Mouse (Mus musculus): Measurements from ENCODE around the gene Optc. TPM values are rescaled to one million over a fixed set of nuclear protein-coding genes. Genes with fewer than 3 reads are reported as not detected.

Gene Optc
- polyA plus RNA-seq (2016; fragmentation: Nextera tagmentation; extraction: Ambion mirVana), result 2.0 and 4.0 TPM in 2 replicates

GRCm38 (mm10) chr1:133907949-133908658, at the start of gene Optc:
Gene Optc, minus strand, starts transcription at chr1:133907999.
- Histone ChIP-seq H3K4me1 (peaks cover 31% of the 10 kb centered on the region), H3K9ac (peak within 1 kb of the TSS; percentile 60), H3K4me3 (peak within 1 kb of the TSS; percentile 40), H3K9me3 (replicated peaks) (no peaks in the 10 kb centered on the region), H3K4me2 (replicated peaks) (peak within 1 kb of the TSS; percentile 81), H3K27me3 (peaks cover 10% of the 10 kb centered on the region), H3K27ac (peak within 1 kb of the TSS; percentile 60), H3K36me3 (no peaks in the 10 kb centered on the region)
- 1% methylated on average over 29 of the region's 30 CpGs for WGBS
- ATAC-seq (ENCODE audit: low FRiP score), result peak; percentile 88

- no peaks in the 10 kb centered on the region for H3K27me3 ChIP-seq
- H3K4me3 ChIP-seq, result no peak overlapping the region
- H3K4me1 ChIP-seq, result peaks cover 9% of the 10 kb centered on the region; the same call in 1 of the 2 replicates
- ATAC-seq (ENCODE audit: low FRiP score), result no peak
- no peak overlapping the region for H3K9ac ChIP-seq
- no peaks in the 10 kb centered on the region for H3K9me3 ChIP-seq (replicated peaks)
- no peaks in the 10 kb centered on the region for H3K36me3 ChIP-seq
- 62% methylated on average over 2 of the region's 2 CpGs for WGBS
- H3K4me2 ChIP-seq (replicated peaks), result no peak overlapping the region
- H3K27ac ChIP-seq, result no peak overlapping the region
These were observed 46.2 kb upstream of the Optc start for GRCm38 (mm10) chr1:133954009-133954408.

- Histone ChIP-seq H3K4me1 (peaks cover 9% of the 10 kb centered on the region; the same call in 1 of the 2 replicates), H3K27ac (no peak overlapping the region; the same call in 1 of the 2 replicates), H3K9ac (no peak overlapping the region; the same call in 1 of the 2 replicates), H3K36me3 (no peaks in the 10 kb centered on the region), H3K9me3 (replicated peaks) (no peaks in the 10 kb centered on the region), H3K4me3 (no peak overlapping the region), H3K27me3 (no peaks in the 10 kb centered on the region), H3K4me2 (replicated peaks) (no peak overlapping the region)
- WGBS, result 50% methylated on average over 9 of the region's 9 CpGs
- no peak for ATAC-seq (ENCODE audit: low FRiP score)
These were observed 45.5 kb upstream of the Optc start for GRCm38 (mm10) chr1:133953261-133953742.

- no peak overlapping the region for H3K27ac ChIP-seq
- no peak overlapping the region for H3K4me2 ChIP-seq (replicated peaks)
- no peak overlapping the region for H3K9ac ChIP-seq
- 63% methylated on average over 6 of the region's 6 CpGs for WGBS
- no peak for ATAC-seq (ENCODE audit: low FRiP score)
- H3K36me3 ChIP-seq, result no peaks in the 10 kb centered on the region
- no peaks in the 10 kb centered on the region for H3K27me3 ChIP-seq
- no peak overlapping the region for H3K4me3 ChIP-seq
- H3K4me1 ChIP-seq, result peaks cover 9% of the 10 kb centered on the region; the same call in 1 of the 2 replicates
- no peaks in the 10 kb centered on the region for H3K9me3 ChIP-seq (replicated peaks)
These were observed 43.8 kb upstream of the Optc start for GRCm38 (mm10) chr1:133951598-133951997.

- H3K4me2 ChIP-seq (replicated peaks), result no peak overlapping the region
- 74% methylated on average over 7 of the region's 7 CpGs for WGBS
- H3K27me3 ChIP-seq, result no peaks in the 10 kb centered on the region
- no peak overlapping the region for H3K4me3 ChIP-seq
- H3K4me1 ChIP-seq, result peaks cover 9% of the 10 kb centered on the region; the same call in 1 of the 2 replicates
- no peaks in the 10 kb centered on the region for H3K36me3 ChIP-seq
- H3K9me3 ChIP-seq (replicated peaks), result no peaks in the 10 kb centered on the region
- no peak for ATAC-seq (ENCODE audit: low FRiP score)
- no peak overlapping the region for H3K9ac ChIP-seq
- H3K27ac ChIP-seq, result no peak overlapping the region
These were observed 42.4 kb upstream of the Optc start for GRCm38 (mm10) chr1:133950061-133950782.

GRCm38 (mm10) chr1:133945106-133945505, 37.3 kb upstream of the Optc start:
- 88% methylated on average over 3 of the region's 3 CpGs for WGBS

GRCm38 (mm10) chr1:133941904-133942303, 34.1 kb upstream of the Optc start:
- H3K4me3 ChIP-seq, result no peak overlapping the region
- H3K9me3 ChIP-seq (replicated peaks), result no peaks in the 10 kb centered on the region
- H3K4me2 ChIP-seq (replicated peaks), result no peak overlapping the region
- H3K27me3 ChIP-seq, result no peaks in the 10 kb centered on the region
- no peaks in the 10 kb centered on the region for H3K36me3 ChIP-seq
- 77% methylated on average over 3 of the region's 3 CpGs for WGBS
- H3K4me1 ChIP-seq, result peaks cover 7% of the 10 kb centered on the region; the same call in 1 of the 2 replicates
- no peak overlapping the region for H3K9ac ChIP-seq
- no peak for ATAC-seq (ENCODE audit: low FRiP score)
- no peak overlapping the region for H3K27ac ChIP-seq

More at GRCm38 (mm10) chr1:133945106-133945505, 37.3 kb upstream of the Optc start:
- no peak overlapping the region for H3K4me2 ChIP-seq (replicated peaks)
- no peak for ATAC-seq (ENCODE audit: low FRiP score)
- H3K27me3 ChIP-seq, result no peaks in the 10 kb centered on the region
- no peak overlapping the region for H3K27ac ChIP-seq
- H3K9me3 ChIP-seq (replicated peaks), result no peaks in the 10 kb centered on the region
- H3K4me3 ChIP-seq, result no peak overlapping the region
- H3K36me3 ChIP-seq, result no peaks in the 10 kb centered on the region
- H3K4me1 ChIP-seq, result peaks cover 7% of the 10 kb centered on the region; the same call in 1 of the 2 replicates
- H3K9ac ChIP-seq, result no peak overlapping the region

GRCm38 (mm10) chr1:133941158-133941860, 33.5 kb upstream of the Optc start:
- Histone ChIP-seq H3K9me3 (replicated peaks) (no peaks in the 10 kb centered on the region), H3K27ac (no peak overlapping the region), H3K9ac (no peak overlapping the region), H3K27me3 (no peaks in the 10 kb centered on the region), H3K36me3 (no peaks in the 10 kb centered on the region), H3K4me2 (replicated peaks) (no peak overlapping the region), H3K4me3 (no peak overlapping the region), H3K4me1 (peaks cover 7% of the 10 kb centered on the region; the same call in 1 of the 2 replicates)
- no peak for ATAC-seq (ENCODE audit: low FRiP score)
- 77% methylated on average over 11 of the region's 11 CpGs for whole genome bisulfite sequencing

GRCm38 (mm10) chr1:133940481-133941092, 32.8 kb upstream of the Optc start:
- H3K27ac ChIP-seq, result no peak overlapping the region
- WGBS, result 82% methylated on average over 3 of the region's 3 CpGs
- no peaks in the 10 kb centered on the region for H3K36me3 ChIP-seq
- peaks cover 7% of the 10 kb centered on the region; the same call in 1 of the 2 replicates for H3K4me1 ChIP-seq
- no peak overlapping the region for H3K4me3 ChIP-seq
- H3K9me3 ChIP-seq (replicated peaks), result no peaks in the 10 kb centered on the region
- ATAC-seq (ENCODE audit: low FRiP score), result no peak
- H3K9ac ChIP-seq, result no peak overlapping the region
- no peak overlapping the region for H3K4me2 ChIP-seq (replicated peaks)
- H3K27me3 ChIP-seq, result no peaks in the 10 kb centered on the region

GRCm38 (mm10) chr1:133939708-133940107, 31.9 kb upstream of the Optc start:
- no peak for ATAC-seq (ENCODE audit: low FRiP score)
- Histone ChIP-seq H3K27ac (no peak overlapping the region), H3K4me1 (peaks cover 7% of the 10 kb centered on the region; the same call in 1 of the 2 replicates), H3K9ac (no peak overlapping the region), H3K27me3 (no peaks in the 10 kb centered on the region), H3K4me3 (no peak overlapping the region), H3K36me3 (no peaks in the 10 kb centered on the region), H3K4me2 (replicated peaks) (no peak overlapping the region), H3K9me3 (replicated peaks) (no peaks in the 10 kb centered on the region)
- WGBS, result 84% methylated on average over 8 of the region's 8 CpGs

- no peaks in the 10 kb centered on the region for H3K9me3 ChIP-seq (replicated peaks)
- 92% methylated on average over 3 of the region's 3 CpGs for WGBS
- H3K4me3 ChIP-seq, result no peak overlapping the region
- H3K27ac ChIP-seq, result no peak overlapping the region
- no peak overlapping the region for H3K9ac ChIP-seq
- ATAC-seq (ENCODE audit: low FRiP score), result no peak
- peaks cover 5% of the 10 kb centered on the region; the same call in 1 of the 2 replicates for H3K4me1 ChIP-seq
- H3K36me3 ChIP-seq, result no peaks in the 10 kb centered on the region
- H3K4me2 ChIP-seq (replicated peaks), result no peak overlapping the region
- no peaks in the 10 kb centered on the region for H3K27me3 ChIP-seq
These were observed 28.4 kb upstream of the Optc start for GRCm38 (mm10) chr1:133936169-133936568.

All from hindbrain, embryonic 12.5 days (tissue).